Comparison of ENCODE assay signal across 21 mouse cellular contexts in the genomic region with DNA sequence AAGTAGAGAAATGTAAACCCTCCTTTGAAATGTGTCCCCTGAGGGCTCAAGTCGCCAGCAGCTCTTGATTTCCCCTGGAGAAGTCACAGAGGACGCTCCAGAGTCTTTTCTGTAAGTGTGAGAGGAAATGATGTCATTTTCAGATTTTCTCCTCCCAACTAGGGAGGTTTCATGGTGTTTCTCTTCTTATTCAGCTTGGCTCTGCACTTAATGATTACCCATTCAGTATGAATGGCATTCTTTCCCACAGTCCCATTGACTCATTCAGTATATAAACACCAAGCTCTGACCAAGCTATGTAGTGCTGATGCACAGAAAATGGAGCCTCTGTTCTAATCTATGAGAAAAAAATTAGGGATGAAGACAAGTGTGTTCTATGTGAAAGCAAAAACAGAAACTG. TPM values are rescaled to one million over a fixed set of nuclear protein-coding genes. Genes with fewer than 3 reads are reported as not detected.
DNase-seq lines count a peak whose midpoint lies in the region; ATAC-seq and TF ChIP-seq lines count a peak whose summit lies in the region.
"Had no signal": no experiment of that assay in that cellular context is flagged by ENCODE, and none has a peak within 500 bp of the region (broad histone marks: within the 10 kb centered on the region; RNA-seq: fewer than 3 reads in every experiment).

No protein-coding gene starts in this region.

- no peak overlapping the region for H3K27ac ChIP-seq in stomach, postnatal 0 days (replicated peaks)
- H3K27ac ChIP-seq: embryonic facial prominence, embryonic 13.5 days; embryonic facial prominence, embryonic 15.5 days; forebrain, embryonic 13.5 days; forebrain, embryonic 15.5 days had no signal

- H3K9ac ChIP-seq in stomach, postnatal 0 days (ENCODE audit: low read length): no peak overlapping the region
- H3K9ac ChIP-seq: embryonic facial prominence, embryonic 13.5 days; embryonic facial prominence, embryonic 15.5 days; forebrain, embryonic 13.5 days; forebrain, embryonic 15.5 days; forebrain, postnatal 0 days had no signal

- TF ChIP-seq CTCF in Patski (IDR thresholded peaks at IDR 0.05): no peak
- TF ChIP-seq CTCF in stomach, postnatal 0 days (IDR thresholded peaks at IDR 0.05; ENCODE audit: low read depth): no peak

- in situ Hi-C loops in Patski (cut with MboI; ENCODE audit: low pct_unique_long_range_greater_than_20kb): no loop called here

- no peaks in the 10 kb centered on the region for H3K27me3 ChIP-seq in Patski
- H3K27me3 ChIP-seq in stomach, postnatal 0 days (ENCODE audit: control insufficient read depth, insufficient read depth, low read length): no peaks in the 10 kb centered on the region
- H3K27me3 ChIP-seq: embryonic facial prominence, embryonic 13.5 days; embryonic facial prominence, embryonic 15.5 days; forebrain, embryonic 15.5 days had no signal

- no peak overlapping the region for H3K4me2 ChIP-seq in stomach, postnatal 0 days (replicated peaks; ENCODE audit: low read depth)
- H3K4me2 ChIP-seq: embryonic facial prominence, embryonic 13.5 days; embryonic facial prominence, embryonic 15.5 days; forebrain, embryonic 13.5 days; forebrain, embryonic 15.5 days had no signal

- TF ChIP-seq EP300 in stomach, postnatal 0 days (optimal IDR thresholded peaks at IDR 0.05): no peak

- H3K4me1 ChIP-seq in stomach, postnatal 0 days (replicated peaks; ENCODE audit: control insufficient read depth, insufficient read depth): no peaks in the 10 kb centered on the region
- H3K4me1 ChIP-seq: embryonic facial prominence, embryonic 13.5 days; embryonic facial prominence, embryonic 15.5 days; forebrain, embryonic 15.5 days had no signal

- CTCF ChIA-PET in Patski (lab: Charles Lee): interaction anchor here (1.0 to 2.1 kb wide), 4 partner anchors 11 to 22 kb away, joined by 3 to 6 read pairs (median 4); no protein-coding TSS in a partner anchor

- POLR2A ChIA-PET in Patski (lab: Charles Lee): no interaction called here

- peak; percentile 10 for DNase-seq in heart, adult 11 months
- DNase-seq in heart, adult 9 months (ENCODE audit: low spot score in 2 of 2): no peak
- DNase-seq in Muller cell, postnatal 12 days (ENCODE audit: inconsistent ontology term): peak; percentile 70
- peak; percentile 12 for DNase-seq in Patski (ENCODE audit: low read depth, low spot score)
- DNase-seq in kidney, postnatal 14 days: no peak
- DNase-seq in stomach, postnatal 0 days (ENCODE audit: low spot score): no peak
- DNase-seq: adrenal gland, postnatal 14 days; cerebellum, adult 18-20 months; cerebellum, adult 8-10 months; cerebellum, adult 9-11 months; cerebellum, postnatal 14 days; cerebellum, postnatal 36 days; embryo, embryonic 11 days; forebrain, postnatal 0 days had no signal

- H3K36me3 ChIP-seq in stomach, postnatal 0 days (ENCODE audit: control insufficient read depth, insufficient read depth, low read length): no peaks in the 10 kb centered on the region
- H3K36me3 ChIP-seq: embryonic facial prominence, embryonic 13.5 days; embryonic facial prominence, embryonic 15.5 days; forebrain, embryonic 15.5 days had no signal

- H3K9me3 ChIP-seq in stomach, postnatal 0 days (ENCODE audit: control insufficient read depth, low read length): no peaks in the 10 kb centered on the region
- H3K9me3 ChIP-seq: embryonic facial prominence, embryonic 13.5 days; embryonic facial prominence, embryonic 15.5 days; forebrain, embryonic 13.5 days; forebrain, embryonic 15.5 days had no signal

- H3K4me3 ChIP-seq in stomach, postnatal 0 days (ENCODE audit: low read depth, low read length): no peak overlapping the region
- H3K4me3 ChIP-seq: embryonic facial prominence, embryonic 13.5 days; embryonic facial prominence, embryonic 15.5 days; erythroblast, embryonic 14.5 days; forebrain, embryonic 13.5 days; forebrain, embryonic 15.5 days had no signal

- 59% methylated on average over 2 of the region's 2 CpGs for WGBS in stomach, postnatal 0 days

- ATAC-seq in Patski: peak; percentile 54
- ATAC-seq in stomach, postnatal 0 days (ENCODE audit: low FRiP score, low TSS enrichment): no peak
- ATAC-seq in CD4-positive, CD25-positive, alpha-beta regulatory T cell, adult 4 months: no peak
- ATAC-seq: activated CD4-positive, CD25-positive, alpha-beta regulatory T cell, adult 4 months; forebrain, embryonic 13.5 days; forebrain, embryonic 15.5 days; forebrain, postnatal 0 days had no signal

RNA-seq across cellular contexts. Expression of a gene that starts 51.6 kb away (rescaled TPM):
- 219 TPM for polyA plus RNA-seq in Patski (2021)
- polyA plus RNA-seq in stomach, postnatal 0 days (2015; fragmentation: Nextera tagmentation; extraction: Ambion mirVana): 44.8 and 50.7 TPM in 2 replicates
- 1 to 10 TPM; 9.6 to 9.8 TPM for polyA plus RNA-seq in CD4-positive, CD25-positive, alpha-beta regulatory T cell, adult 4 months (2017; shearing (Covaris generic))

Comparison
In these comparisons a context has a peak if more than half of its experiments do, and no peak if none do; other contexts are left out.
1. DNase-seq: peak in heart, adult 11 months (single experiment), Muller cell, postnatal 12 days (single experiment) and Patski (single experiment); none in heart, adult 9 months (0 of 2), kidney, postnatal 14 days (single experiment) and stomach, postnatal 0 days (single experiment).